In the genomic region with DNA sequence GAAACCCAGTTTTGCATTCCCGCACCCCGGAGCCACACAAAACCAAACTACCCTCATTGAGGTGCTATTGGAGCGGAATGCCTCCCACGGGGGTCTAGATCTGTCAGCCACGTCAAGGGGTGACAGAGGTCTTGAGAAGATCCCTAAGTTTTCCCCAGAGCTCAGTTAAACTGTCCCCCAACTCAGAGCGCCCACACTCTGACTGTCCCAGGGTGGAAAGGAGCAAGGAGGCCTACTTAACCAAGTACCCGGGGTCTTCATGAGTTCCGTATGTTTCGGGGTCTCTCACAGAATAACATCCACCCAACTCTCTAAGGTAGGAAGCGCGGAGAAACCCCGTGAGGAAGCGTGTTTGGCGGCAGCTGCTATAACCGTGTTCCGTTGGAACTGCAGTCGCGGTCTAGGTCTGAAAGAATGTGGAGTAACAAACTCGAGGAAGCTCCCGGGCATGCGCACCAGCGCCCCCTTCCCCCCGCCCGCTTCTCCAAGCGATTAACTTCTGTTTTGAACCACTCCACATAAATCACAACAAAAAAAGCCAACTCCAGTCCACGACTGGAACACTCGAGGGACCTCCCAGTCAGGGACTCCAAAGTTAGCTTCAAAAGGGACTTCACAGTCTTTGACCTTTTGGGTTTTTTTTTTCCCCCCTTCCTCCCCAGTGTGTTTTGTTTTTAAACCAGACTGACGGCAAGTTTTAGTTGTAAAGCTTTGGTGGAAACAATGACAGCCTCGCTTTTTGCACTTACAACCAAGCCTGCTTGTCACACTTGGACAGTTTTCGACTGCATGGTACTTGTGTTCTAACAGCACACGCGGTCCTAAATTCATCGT, we compare ENCODE assay signal across 8 mouse cellular contexts. TPM values are rescaled to one million over a fixed set of nuclear protein-coding genes. Genes with fewer than 3 reads are reported as not detected.
DNase-seq lines count a peak whose midpoint lies in the region; ATAC-seq lines count a peak whose summit lies in the region.

No protein-coding gene starts in this region.

- H3K4me1 ChIP-seq in intestine, embryonic 16.5 days (ENCODE audit: control insufficient read depth, insufficient read depth, low read length) = peaks cover 18% of the 10 kb centered on the region
- H3K4me1 ChIP-seq in liver, embryonic 11.5 days (replicated peaks; ENCODE audit: control insufficient read depth, insufficient read depth, low read length) = no peaks in the 10 kb centered on the region; the same call in 1 of the 2 replicates
- peaks cover 21% of the 10 kb centered on the region for H3K4me1 ChIP-seq in stomach, embryonic 16.5 days (ENCODE audit: control insufficient read depth, insufficient read depth, low read length)

- H3K27me3 ChIP-seq in intestine, embryonic 16.5 days (replicated peaks; ENCODE audit: control insufficient read depth, insufficient read depth, low read length) = no peaks in the 10 kb centered on the region
- H3K27me3 ChIP-seq in liver, embryonic 11.5 days (replicated peaks; ENCODE audit: control insufficient read depth, insufficient read depth, low read length) = 0 out of 2 replicates have a peak, but pooled peaks cover 7% of the 10 kb centered on the region
- H3K27me3 ChIP-seq in stomach, embryonic 16.5 days (ENCODE audit: control insufficient read depth, insufficient read depth, low read length) = no peaks in the 10 kb centered on the region

- peak; percentile 49 to 63 for DNase-seq in cerebellum, postnatal 25 days
- DNase-seq in cerebellum, adult 9-10 months = no peak
- DNase-seq in embryo, embryonic 11 days = peak; percentile 93
- peak; percentile 81 for DNase-seq in liver, embryonic 11.5 days (ENCODE audit: low spot score)
- peak; percentile 63 to 86 for DNase-seq in monocyte, adult 2 months (ENCODE audit: low read depth in 1 of 2, low spot score in 2 of 2)

- WGBS in intestine, embryonic 16.5 days = under 1% methylated on average over 33 of the region's 33 CpGs
- 1% methylated on average over 33 of the region's 33 CpGs for WGBS in liver, embryonic 11.5 days
- under 1% methylated on average over 33 of the region's 33 CpGs for WGBS in stomach, embryonic 16.5 days

- no peaks in the 10 kb centered on the region for H3K9me3 ChIP-seq in intestine, embryonic 16.5 days (ENCODE audit: control insufficient read depth, low read length)
- H3K9me3 ChIP-seq in liver, embryonic 11.5 days (ENCODE audit: control insufficient read depth, low read length) = no peaks in the 10 kb centered on the region
- no peaks in the 10 kb centered on the region for H3K9me3 ChIP-seq in stomach, embryonic 16.5 days (replicated peaks; ENCODE audit: control insufficient read depth, low read length)

- H3K27ac ChIP-seq in intestine, embryonic 16.5 days (ENCODE audit: low read length) = peak overlapping the region; percentile 99
- H3K27ac ChIP-seq in liver, embryonic 11.5 days (ENCODE audit: low read depth, low read length) = peak overlapping the region; percentile 89
- H3K27ac ChIP-seq in stomach, embryonic 16.5 days (ENCODE audit: low read length) = peak overlapping the region; percentile 99

- H3K4me2 ChIP-seq in intestine, embryonic 16.5 days (ENCODE audit: low read depth, low read length) = peak overlapping the region; percentile 97
- peak overlapping the region; percentile 99 for H3K4me2 ChIP-seq in liver, embryonic 11.5 days
- H3K4me2 ChIP-seq in stomach, embryonic 16.5 days (ENCODE audit: low read depth, low read length) = peak overlapping the region; percentile 96

- H3K36me3 ChIP-seq in intestine, embryonic 16.5 days (ENCODE audit: control insufficient read depth, insufficient read depth, low read length) = 0 out of 2 replicates have a peak, but pooled peaks cover 3% of the 10 kb centered on the region
- H3K36me3 ChIP-seq in liver, embryonic 11.5 days (ENCODE audit: control insufficient read depth, insufficient read depth, low read length) = peaks cover 3% of the 10 kb centered on the region; the same call in 1 of the 2 replicates
- H3K36me3 ChIP-seq in stomach, embryonic 16.5 days (ENCODE audit: control insufficient read depth, insufficient read depth, low read length) = no peaks in the 10 kb centered on the region

- peak overlapping the region; percentile 72 for H3K4me3 ChIP-seq in intestine, embryonic 16.5 days (ENCODE audit: low read length)
- H3K4me3 ChIP-seq in liver, embryonic 11.5 days (ENCODE audit: low read depth, low read length) = peak overlapping the region; percentile 72
- peak overlapping the region; percentile 64 for H3K4me3 ChIP-seq in stomach, embryonic 16.5 days (replicated peaks; ENCODE audit: low read length)

- ATAC-seq in granulocyte monocyte progenitor cell, adult 5-6 weeks (replicated peaks; ENCODE audit: poor library complexity, severe bottlenecking) = peak; percentile 5
- ATAC-seq in intestine, embryonic 16.5 days = no peak
- 0 out of 2 replicates have a peak, but pooled peaks have one; percentile 1 for ATAC-seq in liver, embryonic 11.5 days (replicated peaks; ENCODE audit: low FRiP score)
- peak; percentile 7; the same call in 1 of the 2 replicates for ATAC-seq in stomach, embryonic 16.5 days (ENCODE audit: insufficient read depth, low FRiP score)

- peak overlapping the region; percentile 91 for H3K9ac ChIP-seq in intestine, embryonic 16.5 days (ENCODE audit: low read depth, low read length)
- H3K9ac ChIP-seq in liver, embryonic 11.5 days (ENCODE audit: low read depth, low read length) = peak overlapping the region; percentile 85
- peak overlapping the region; percentile 89 for H3K9ac ChIP-seq in stomach, embryonic 16.5 days (ENCODE audit: low read length)

RNA-seq across cellular contexts. Expression of gene Tgif1, which starts 3.7 kb away (rescaled TPM):
- 80.0 and 87.9 TPM in 2 replicates for total RNA-seq in granulocyte monocyte progenitor cell, adult 5-6 weeks (2014; fragmentation: Nextera tagmentation)
- 33.9 and 48.5 TPM in 2 replicates for total RNA-seq in granulocyte monocyte progenitor cell, adult 5-6 weeks (2017)
- polyA plus RNA-seq in intestine, embryonic 16.5 days (2015; fragmentation: Nextera tagmentation; extraction: Ambion mirVana) = 43.0 and 43.5 TPM in 2 replicates
- 26.6 and 30.8 TPM in 2 replicates for polyA plus RNA-seq in liver, embryonic 11.5 days (2014; fragmentation: Nextera tagmentation; extraction: Ambion mirVana)
- 56.5 and 60.1 TPM in 2 replicates for polyA plus RNA-seq in stomach, embryonic 16.5 days (2015; fragmentation: Nextera tagmentation; extraction: Ambion mirVana)
